Mouse (Mus musculus) kidney, embryonic 16.5 days (tissue): ENCODE results near the gene Apoa1. TPM values are rescaled to one million over a fixed set of nuclear protein-coding genes. Genes with fewer than 3 reads are reported as not detected.
A peak's percentile ranks its signal among the peaks of the same experiment; 100 is the strongest.

Experiments used
- ATAC-seq: fragments of 200-750 bp; cut with Nextera tagmentation; 2 replicates; pipeline ENCODE4 v1.8.0; 2017; ENCODE audit warnings: moderate TSS enrichment; ENCODE audit not compliant: low FRiP score, low TSS enrichment
- H3K27ac ChIP-seq: fragments of 300-500 bp; sonication (generic); 2 replicates; pipeline ENCODE4 v1.5.1; 2014; ENCODE audit warnings: low read length
- H3K27me3 ChIP-seq: fragments of 300-500 bp; sonication (generic); 2 replicates; pipeline ENCODE4 v1.6.1; 2014; ENCODE audit warnings: low read length, control low read depth, mixed read lengths; ENCODE audit not compliant: insufficient read depth
- H3K36me3 ChIP-seq: fragments of 300-500 bp; sonication (generic); 2 replicates; pipeline ENCODE4 v1.6.1; 2014; ENCODE audit warnings: low read length, control low read depth, mixed read lengths; ENCODE audit not compliant: insufficient read depth
- H3K4me1 ChIP-seq: fragments of 300-500 bp; sonication (generic); 2 replicates; pipeline ENCODE4 v1.6.1; 2014; ENCODE audit warnings: low read length, control low read depth, mixed read lengths; ENCODE audit not compliant: insufficient read depth
- H3K4me2 ChIP-seq: fragments of 300-500 bp; sonication (generic); replicated peaks from 2 replicates; pipeline ENCODE4 v1.6.1; 2014; ENCODE audit warnings: low read depth, low read length
- H3K4me3 ChIP-seq: fragments of 300-500 bp; sonication (generic); 2 replicates; pipeline ENCODE4 v1.5.1; 2014; ENCODE audit warnings: mild to moderate bottlenecking, low read length
- H3K9ac ChIP-seq: fragments of 300-500 bp; sonication (generic); replicated peaks from 2 replicates; pipeline ENCODE4 v1.6.1; 2014; ENCODE audit warnings: low read length
- H3K9me3 ChIP-seq: fragments of 300-500 bp; sonication (generic); 2 replicates; pipeline ENCODE4 v1.6.1; 2016; ENCODE audit warnings: low read length, control low read depth
- WGBS: fragments of 180-500 bp; shearing (Covaris S2); extraction: QIAGEN DNeasy Blood & Tissue Kit; methylation state at CpG from one replicate; pipeline ENCODE4 v1.1.7; 2014; 5-methylcytosine and 5-hydroxymethylcytosine counted together
- polyA plus RNA-seq: library from polyadenylated mRNA; unstranded; fragments of >200 nt; fragmentation: Nextera tagmentation; extraction: Ambion mirVana; gene quantifications from 2 replicates; pipeline ENCODE4 v1.2.1, GENCODE M21; 2015

Gene Apoa1
- polyA plus RNA-seq, 1 experiment from 2014 or later = 19.3 TPM

DNA sequence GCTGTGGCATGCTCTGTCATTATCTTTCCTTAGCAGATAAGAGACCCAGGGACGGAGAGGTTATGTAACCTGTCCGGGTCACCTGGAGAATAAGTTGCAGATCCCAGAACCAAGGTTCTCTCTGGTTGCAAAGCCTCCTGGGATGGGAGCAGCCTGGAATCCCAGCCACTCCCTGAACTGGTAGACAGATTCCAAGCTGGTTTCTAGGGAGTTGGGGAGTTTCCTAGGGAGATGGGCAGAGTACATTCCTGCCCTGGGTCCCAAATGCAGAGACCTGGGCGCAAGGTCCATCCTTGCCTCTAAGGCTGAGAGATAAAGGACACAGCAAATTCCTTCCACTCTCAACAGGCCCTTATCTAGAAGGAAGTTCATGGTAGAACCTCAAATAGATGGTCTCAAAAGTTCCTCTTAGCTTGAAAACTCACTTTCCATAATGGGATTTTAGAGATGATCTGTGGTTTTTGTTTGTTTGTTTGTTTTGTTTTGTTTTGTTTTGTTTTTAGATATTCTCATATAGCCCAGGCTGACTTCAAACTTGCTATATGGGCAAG, 1.2 kb upstream of the Apoa1 start:
- ATAC-seq = no peak
- no peaks in the 10 kb centered on the region for H3K36me3 ChIP-seq
- no peaks in the 10 kb centered on the region for H3K27me3 ChIP-seq
- no peak overlapping the region for H3K27ac ChIP-seq
- peaks cover 9% of the 10 kb centered on the region for H3K4me1 ChIP-seq
- no peak overlapping the region for H3K4me2 ChIP-seq
- H3K9me3 ChIP-seq = no peaks in the 10 kb centered on the region
- 86% methylated on average over 3 of the region's 3 CpGs for WGBS
- H3K4me3 ChIP-seq = no peak overlapping the region
- no peak overlapping the region for H3K9ac ChIP-seq

DNA sequence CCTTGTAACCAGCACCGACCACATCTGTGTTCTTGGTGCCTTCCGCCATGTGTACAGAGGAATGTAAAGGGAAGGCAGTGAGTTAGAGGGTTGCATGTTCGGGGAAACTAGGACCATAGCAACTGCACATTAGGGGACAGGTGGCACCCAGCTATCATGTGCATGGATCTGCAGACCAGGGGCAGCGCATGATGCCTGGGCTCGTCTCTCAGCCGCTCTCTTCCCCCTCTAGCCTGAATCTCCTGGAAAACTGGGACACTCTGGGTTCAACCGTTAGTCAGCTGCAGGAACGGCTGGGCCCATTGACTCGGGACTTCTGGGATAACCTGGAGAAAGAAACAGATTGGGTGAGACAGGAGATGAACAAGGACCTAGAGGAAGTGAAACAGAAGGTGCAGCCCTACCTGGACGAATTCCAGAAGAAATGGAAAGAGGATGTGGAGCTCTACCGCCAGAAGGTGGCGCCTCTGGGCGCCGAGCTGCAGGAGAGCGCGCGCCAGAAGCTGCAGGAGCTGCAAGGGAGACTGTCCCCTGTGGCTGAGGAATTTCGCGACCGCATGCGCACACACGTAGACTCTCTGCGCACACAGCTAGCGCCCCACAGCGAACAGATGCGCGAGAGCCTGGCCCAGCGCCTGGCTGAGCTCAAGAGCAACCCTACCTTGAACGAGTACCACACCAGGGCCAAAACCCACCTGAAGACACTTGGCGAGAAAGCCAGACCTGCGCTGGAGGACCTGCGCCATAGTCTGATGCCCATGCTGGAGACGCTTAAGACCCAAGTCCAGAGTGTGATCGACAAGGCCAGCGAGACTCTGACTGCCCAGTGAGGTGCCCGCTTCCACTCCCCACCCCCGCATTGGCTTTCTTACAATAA, 1.4 kb downstream of the Apoa1 start:
- Histone ChIP-seq H3K36me3 (no peaks in the 10 kb centered on the region), H3K27ac (no peak overlapping the region), H3K4me1 (peaks cover 9% of the 10 kb centered on the region), H3K27me3 (no peaks in the 10 kb centered on the region), H3K9me3 (no peaks in the 10 kb centered on the region), H3K9ac (peak overlapping the region; percentile 70), H3K4me2 (peak overlapping the region; percentile 84), H3K4me3 (peak overlapping the region; percentile 54)
- peak; percentile 93 for ATAC-seq
- 13% methylated on average over 37 of the region's 37 CpGs for WGBS

DNA sequence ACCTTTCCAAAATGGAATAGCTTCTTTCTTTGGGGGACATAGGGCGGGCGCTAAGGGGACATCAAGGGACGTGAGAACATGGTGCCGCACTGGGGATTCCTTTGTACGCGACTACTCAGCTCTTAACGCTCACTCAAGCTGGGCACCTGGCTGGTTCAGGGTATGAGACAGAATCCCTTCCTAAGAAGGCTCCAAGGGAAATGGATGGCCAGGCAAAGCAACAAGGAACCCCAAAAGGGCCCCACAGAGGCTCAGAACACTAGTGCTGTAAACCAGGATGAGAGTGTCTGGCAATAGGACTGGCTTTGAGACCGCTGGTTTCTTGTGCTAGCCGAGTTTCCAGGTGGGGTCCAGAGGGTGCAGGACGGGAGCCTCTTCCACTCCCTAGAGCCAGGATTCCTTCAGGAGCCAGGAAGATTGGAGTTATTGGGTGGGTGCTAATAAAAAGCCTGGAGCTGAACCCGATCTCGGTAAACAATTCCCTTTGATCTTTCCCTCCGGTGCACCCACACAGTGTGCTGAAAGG, 2.1 kb downstream of the Apoa1 start:
- ATAC-seq = peak; percentile 50; the same call in 1 of the 2 replicates
- Histone ChIP-seq H3K4me3 (peak overlapping the region; percentile 54), H3K4me2 (peak overlapping the region; percentile 84), H3K4me1 (peaks cover 9% of the 10 kb centered on the region), H3K27ac (no peak overlapping the region), H3K9me3 (no peaks in the 10 kb centered on the region), H3K9ac (peak overlapping the region; percentile 70), H3K36me3 (no peaks in the 10 kb centered on the region), H3K27me3 (no peaks in the 10 kb centered on the region)
- 7% methylated on average over 13 of the region's 13 CpGs for WGBS

DNA sequence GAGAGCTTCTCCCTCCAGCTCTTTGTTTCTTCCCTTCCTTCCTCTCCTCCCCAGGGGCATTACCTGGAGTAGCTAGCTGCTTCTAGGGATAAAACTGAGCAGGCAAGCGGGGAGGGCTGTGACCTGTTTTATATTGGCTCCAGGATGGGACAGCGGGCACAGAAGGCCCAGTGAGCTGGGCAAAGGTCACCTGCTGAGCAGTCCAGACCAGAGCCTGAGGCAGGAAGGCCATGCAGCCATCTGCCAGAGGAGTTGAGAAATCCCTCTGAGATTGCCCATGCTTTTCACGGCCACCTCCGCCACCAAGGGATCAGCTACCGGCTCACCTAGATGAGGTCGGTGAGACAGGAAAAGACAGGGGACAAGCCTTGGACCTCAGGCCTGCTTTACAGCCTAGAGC, 6.8 kb downstream of the Apoa1 start:
- WGBS = 74% methylated on average over 6 of the region's 6 CpGs
- no peak overlapping the region for H3K27ac ChIP-seq

DNA sequence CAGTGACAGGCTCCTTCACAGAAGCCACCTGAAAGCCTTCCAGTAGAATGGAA, 7.0 kb downstream of the Apoa1 start, which contains the start of gene Apoc3:
TSS of gene Apoc3 (minus strand) at position 41 of the 53 bp plus-strand sequence.
- Histone ChIP-seq H3K27me3 (no peaks in the 10 kb centered on the region), H3K27ac (no peak within 1 kb of the TSS), H3K9me3 (no peaks in the 10 kb centered on the region), H3K4me3 (no peak within 1 kb of the TSS), H3K4me1 (peaks cover 5% of the 10 kb centered on the region), H3K36me3 (no peaks in the 10 kb centered on the region), H3K9ac (no peak within 1 kb of the TSS), H3K4me2 (no peak within 1 kb of the TSS)
- no peak for ATAC-seq

More for the DNA sequence above, 6.8 kb downstream of the Apoa1 start:
- peaks cover 7% of the 10 kb centered on the region for H3K4me1 ChIP-seq
- H3K4me2 ChIP-seq = no peak overlapping the region
- no peak overlapping the region for H3K9ac ChIP-seq
- no peaks in the 10 kb centered on the region for H3K27me3 ChIP-seq
- 0 out of 2 replicates have a peak, but pooled peaks have one; percentile 39 for ATAC-seq
- H3K9me3 ChIP-seq = no peaks in the 10 kb centered on the region
- no peaks in the 10 kb centered on the region for H3K36me3 ChIP-seq
- H3K4me3 ChIP-seq = no peak overlapping the region

DNA sequence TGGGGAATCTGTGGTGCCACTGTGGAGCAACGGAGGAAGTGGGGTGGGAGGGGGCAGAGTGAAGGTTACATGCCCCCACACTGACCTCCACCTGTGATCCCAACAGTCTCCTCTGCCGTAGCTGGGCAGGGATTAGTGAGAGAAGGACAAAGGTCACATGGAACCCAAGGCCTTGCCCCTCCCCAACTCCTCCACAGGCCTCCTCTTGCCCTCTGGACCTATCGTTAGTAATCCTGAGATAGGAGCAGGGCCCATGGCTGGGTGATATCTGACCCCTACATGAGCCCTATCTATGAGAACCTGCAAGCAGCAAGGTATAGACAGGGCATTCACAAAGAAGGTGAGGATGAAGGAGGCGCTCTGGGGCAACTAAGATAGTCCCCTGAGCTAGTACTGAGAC, 7.3 kb downstream of the Apoa1 start:
- 44% methylated on average over 4 of the region's 4 CpGs for WGBS
- Histone ChIP-seq H3K4me2 (no peak overlapping the region), H3K27ac (no peak overlapping the region), H3K4me3 (no peak overlapping the region), H3K4me1 (peaks cover 2% of the 10 kb centered on the region), H3K36me3 (no peaks in the 10 kb centered on the region), H3K9ac (no peak overlapping the region), H3K27me3 (no peaks in the 10 kb centered on the region), H3K9me3 (no peaks in the 10 kb centered on the region)
- ATAC-seq = no peak

DNA sequence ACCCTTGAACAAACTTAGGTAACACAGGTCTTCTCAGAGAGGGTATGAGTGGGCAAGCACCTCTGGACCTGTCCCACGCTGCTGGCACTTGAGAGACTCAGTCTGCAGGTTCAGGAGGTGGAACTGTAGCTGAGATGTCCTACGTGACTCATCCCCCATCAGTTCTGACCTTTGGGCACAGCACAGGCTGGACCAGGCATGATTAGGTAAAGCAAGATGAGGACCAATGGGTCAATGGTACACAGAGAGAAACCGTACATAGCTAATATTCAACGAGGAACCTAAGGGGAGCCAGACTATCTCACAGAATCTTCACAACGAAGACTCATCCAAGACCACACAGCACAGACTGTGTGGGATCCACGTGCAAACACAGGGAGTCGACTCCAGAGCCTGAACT, 10.5 kb downstream of the Apoa1 start:
- Histone ChIP-seq H3K4me3 (no peak overlapping the region), H3K36me3 (no peaks in the 10 kb centered on the region), H3K27ac (no peak overlapping the region), H3K9me3 (no peaks in the 10 kb centered on the region), H3K4me2 (no peak overlapping the region), H3K4me1 (no peaks in the 10 kb centered on the region), H3K27me3 (no peaks in the 10 kb centered on the region), H3K9ac (no peak overlapping the region)
- ATAC-seq = no peak
- 85% methylated on average over 7 of the region's 7 CpGs for WGBS

DNA sequence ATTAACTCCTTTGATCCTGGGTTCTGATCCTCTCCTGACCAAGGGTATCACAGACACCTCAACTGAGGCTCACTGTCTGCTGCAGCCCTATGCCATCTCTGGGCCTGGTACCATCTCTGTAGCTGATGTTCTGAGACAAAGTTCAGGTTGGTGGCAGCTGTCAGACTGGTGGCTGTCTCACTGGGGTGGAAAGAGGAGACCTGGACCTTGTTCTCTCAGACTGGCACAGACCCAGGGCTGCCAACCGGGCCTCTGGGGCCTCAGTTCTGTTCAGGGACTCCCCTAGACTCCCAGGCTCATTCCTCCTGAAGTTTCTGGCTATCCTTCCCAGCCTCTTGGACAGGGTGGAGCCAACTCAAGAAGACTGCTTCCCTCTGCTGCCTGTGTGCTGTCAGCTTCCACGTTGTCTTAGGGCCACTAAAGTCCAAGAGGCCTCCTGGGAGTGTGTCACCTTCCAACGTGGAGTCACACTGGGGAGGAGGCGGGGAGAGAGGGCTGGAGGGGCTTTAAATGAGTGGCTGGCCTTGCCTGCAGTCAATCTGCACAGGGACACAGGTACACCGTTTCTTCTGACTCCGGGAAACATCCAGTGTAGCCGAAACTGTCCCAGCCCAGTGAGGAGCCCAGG, 12.3 kb downstream of the Apoa1 start, which contains the start of gene Apoa4:
TSS of gene Apoa4 (plus strand) at position 171 of the 628 bp plus-strand sequence.
- H3K36me3 ChIP-seq = no peaks in the 10 kb centered on the region
- 64% methylated on average over 7 of the region's 7 CpGs for WGBS
- no peak within 1 kb of the TSS for H3K4me2 ChIP-seq
- no peak within 1 kb of the TSS for H3K9ac ChIP-seq
- H3K9me3 ChIP-seq = no peaks in the 10 kb centered on the region
- H3K27ac ChIP-seq = no peak within 1 kb of the TSS
- no peaks in the 10 kb centered on the region for H3K4me1 ChIP-seq
- no peaks in the 10 kb centered on the region for H3K27me3 ChIP-seq
- no peak for ATAC-seq
- no peak within 1 kb of the TSS for H3K4me3 ChIP-seq

DNA sequence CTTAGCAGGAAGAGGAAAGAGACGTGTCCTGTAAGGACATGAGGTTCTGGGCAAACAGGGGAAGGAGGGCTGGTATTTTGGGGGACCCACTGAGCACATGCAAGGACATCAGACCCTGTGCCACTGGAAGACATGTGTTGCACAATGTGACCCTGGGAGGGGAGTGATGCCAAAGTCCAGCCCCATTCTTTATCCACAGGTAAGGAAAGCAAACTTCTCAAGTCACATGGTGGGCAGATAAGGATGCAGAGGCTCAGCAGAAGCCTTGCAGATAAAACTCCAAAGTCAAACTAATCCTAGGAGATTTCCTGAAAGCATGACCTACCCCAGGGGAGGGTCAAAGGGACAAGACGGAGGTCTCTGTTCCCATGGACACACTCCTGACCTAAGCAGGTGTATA, 13.4 kb downstream of the Apoa1 start:
- no peak overlapping the region for H3K4me2 ChIP-seq
- no peaks in the 10 kb centered on the region for H3K36me3 ChIP-seq
- no peak overlapping the region for H3K27ac ChIP-seq
- no peak overlapping the region for H3K4me3 ChIP-seq
- H3K4me1 ChIP-seq = no peaks in the 10 kb centered on the region
- H3K9ac ChIP-seq = no peak overlapping the region
- ATAC-seq = no peak
- no peaks in the 10 kb centered on the region for H3K9me3 ChIP-seq
- H3K27me3 ChIP-seq = no peaks in the 10 kb centered on the region
- WGBS = 68% methylated on average over 2 of the region's 2 CpGs

DNA sequence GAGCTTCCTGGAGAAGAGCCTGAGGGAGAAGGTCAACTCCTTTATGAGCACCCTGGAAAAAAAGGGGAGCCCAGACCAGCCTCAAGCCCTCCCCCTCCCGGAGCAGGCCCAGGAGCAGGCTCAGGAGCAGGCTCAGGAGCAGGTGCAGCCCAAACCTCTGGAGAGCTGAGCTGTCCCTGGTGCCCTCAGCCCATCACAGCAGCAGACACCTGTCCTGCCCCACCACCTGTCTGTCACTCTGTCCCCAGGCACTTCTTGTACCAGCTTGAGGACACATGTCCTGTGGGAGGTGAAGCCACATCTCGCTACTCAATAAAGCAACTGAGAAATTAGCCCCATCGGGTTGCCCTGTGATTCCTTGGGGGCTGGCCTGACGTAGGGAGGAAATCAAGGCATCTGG, 14.7 kb downstream of the Apoa1 start:
- no peaks in the 10 kb centered on the region for H3K4me1 ChIP-seq
- no peak for ATAC-seq
- 50% methylated on average over 4 of the region's 4 CpGs for WGBS
- no peak overlapping the region for H3K4me3 ChIP-seq
- no peaks in the 10 kb centered on the region for H3K36me3 ChIP-seq
- H3K9ac ChIP-seq = no peak overlapping the region
- H3K27me3 ChIP-seq = no peaks in the 10 kb centered on the region
- no peaks in the 10 kb centered on the region for H3K9me3 ChIP-seq
- no peak overlapping the region for H3K4me2 ChIP-seq
- H3K27ac ChIP-seq = no peak overlapping the region
